Mouse (Mus musculus): ENCODE measurements at regions not wholly inside any gene's neighbourhood (a gene's known extent, or its start where the extent isn't known, plus 50 kb on each side); places are given as distances from the start of the nearest gene placed in this dataset.

DNA sequence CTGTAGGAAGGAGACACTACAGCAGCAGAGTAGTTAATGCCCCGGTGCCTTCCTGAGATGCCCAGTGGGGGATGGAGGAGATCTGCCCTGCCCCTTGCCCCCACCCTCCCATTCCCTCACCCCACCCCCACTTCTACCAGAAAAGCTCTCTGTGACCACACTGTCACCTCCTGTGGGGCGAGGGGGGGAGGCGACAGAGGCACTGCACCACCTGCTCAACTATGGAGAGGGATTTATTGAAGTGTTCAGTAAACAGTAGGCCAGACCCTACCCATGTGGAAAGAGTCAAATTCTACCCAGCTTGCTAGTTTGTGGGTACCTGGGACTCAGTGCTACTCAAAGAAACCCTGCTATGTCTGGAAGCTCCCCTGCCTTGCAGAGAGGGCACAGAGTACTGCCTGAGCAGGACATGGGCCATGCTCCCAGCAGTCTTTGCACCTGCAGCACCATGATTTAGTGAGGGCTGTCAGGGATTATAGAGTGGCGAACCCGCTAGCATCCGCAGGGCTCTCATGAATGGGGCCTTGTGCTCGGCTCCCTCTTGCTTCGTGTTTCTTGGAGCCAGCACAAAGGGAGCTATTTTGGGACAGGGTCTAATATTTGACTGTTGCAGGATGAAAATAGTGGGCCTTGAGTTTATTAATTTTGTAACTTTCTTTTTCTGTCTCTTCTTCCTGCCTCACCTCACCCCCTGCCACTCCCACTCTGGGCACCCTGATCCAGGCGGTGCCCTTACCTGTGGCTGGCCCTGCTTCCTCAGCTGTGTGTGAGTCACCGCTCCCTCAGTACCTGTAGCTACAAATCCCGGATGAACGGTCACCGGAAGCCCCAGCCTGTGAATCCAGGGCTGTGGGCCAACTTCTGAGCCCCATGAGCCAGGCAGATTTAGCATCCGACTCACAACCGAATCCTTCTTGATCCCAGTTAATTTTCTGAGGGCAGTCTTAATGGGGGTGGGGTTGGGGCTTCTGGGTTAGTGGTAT lies 218.2 kb downstream of the Cdc5l start:
- Histone ChIP-seq H3K36me3 (replicated peaks; ENCODE audit: control insufficient read depth, insufficient read depth, low read length) (no peaks in the 10 kb centered on the region), H3K4me2 (ENCODE audit: low read depth, low read length) (no peak overlapping the region), H3K27ac (ENCODE audit: low read depth) (no peak overlapping the region), H3K27me3 (ENCODE audit: control insufficient read depth, insufficient read depth, low read length) (no peaks in the 10 kb centered on the region), H3K4me3 (ENCODE audit: low read depth, low read length) (no peak overlapping the region), H3K9ac (replicated peaks; ENCODE audit: low read depth, low read length) (no peak overlapping the region), H3K9me3 (replicated peaks; ENCODE audit: control insufficient read depth, low read length) (peaks cover 4% of the 10 kb centered on the region; the same call in 1 of the 2 replicates), H3K4me1 (ENCODE audit: control insufficient read depth, insufficient read depth) (no peaks in the 10 kb centered on the region)
- ATAC-seq (ENCODE audit: insufficient read depth, low read depth), result no peak
- TF ChIP-seq EP300 (IDR thresholded peaks at IDR 0.05; ENCODE audit: low read depth), result no peak
- TF ChIP-seq CTCF (IDR thresholded peaks at IDR 0.05; ENCODE audit: low read depth), result no peak
- DNase-seq (ENCODE audit: low spot score), result no peak
- 73% methylated on average over 15 of the region's 15 CpGs for WGBS

- H3K4me1 ChIP-seq (ENCODE audit: control insufficient read depth, insufficient read depth), result no peaks in the 10 kb centered on the region
- no peak overlapping the region for H3K4me3 ChIP-seq (ENCODE audit: low read depth, low read length)
- H3K27me3 ChIP-seq (ENCODE audit: control insufficient read depth, insufficient read depth, low read length), result no peaks in the 10 kb centered on the region
- 89% methylated on average over 2 of the region's 2 CpGs for WGBS
- ATAC-seq (ENCODE audit: insufficient read depth, low read depth) (no peak), DNase-seq (ENCODE audit: low spot score) (no peak)
- no peak for TF ChIP-seq CTCF (IDR thresholded peaks at IDR 0.05; ENCODE audit: low read depth)
- no peak for TF ChIP-seq EP300 (IDR thresholded peaks at IDR 0.05; ENCODE audit: low read depth)
- no peak overlapping the region for H3K9ac ChIP-seq (replicated peaks; ENCODE audit: low read depth, low read length)
- peaks cover 4% of the 10 kb centered on the region; the same call in 1 of the 2 replicates for H3K9me3 ChIP-seq (replicated peaks; ENCODE audit: control insufficient read depth, low read length)
- no peak overlapping the region for H3K27ac ChIP-seq (ENCODE audit: low read depth)
- no peak overlapping the region for H3K4me2 ChIP-seq (ENCODE audit: low read depth, low read length)
- H3K36me3 ChIP-seq (replicated peaks; ENCODE audit: control insufficient read depth, insufficient read depth, low read length), result no peaks in the 10 kb centered on the region
Measured at GRCm38 (mm10) chr17:45210984-45211383, 222.6 kb downstream of the Cdc5l start.

DNA sequence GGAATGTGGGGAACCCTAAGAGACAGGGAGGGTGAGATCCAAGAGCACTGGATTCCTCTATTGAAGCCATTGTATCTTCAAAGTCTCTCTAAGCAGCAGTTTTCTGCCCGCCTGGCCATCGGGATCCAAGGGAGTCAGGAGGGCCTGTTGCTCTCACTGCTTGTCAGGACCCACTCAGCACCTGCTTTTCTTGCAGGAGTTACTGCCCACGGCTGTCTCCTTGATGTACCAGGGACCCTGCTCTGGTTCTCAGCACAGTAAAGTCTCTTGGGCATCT lies 224.2 kb downstream of the Cdc5l start:
- WGBS, result 49% methylated on average over 3 of the region's 3 CpGs
- Histone ChIP-seq H3K27me3 (ENCODE audit: control insufficient read depth, insufficient read depth, low read length) (no peaks in the 10 kb centered on the region), H3K4me3 (ENCODE audit: low read depth, low read length) (no peak overlapping the region), H3K9ac (replicated peaks; ENCODE audit: low read depth, low read length) (no peak overlapping the region), H3K27ac (ENCODE audit: low read depth) (no peak overlapping the region), H3K4me2 (ENCODE audit: low read depth, low read length) (no peak overlapping the region), H3K36me3 (replicated peaks; ENCODE audit: control insufficient read depth, insufficient read depth, low read length) (no peaks in the 10 kb centered on the region), H3K9me3 (replicated peaks; ENCODE audit: control insufficient read depth, low read length) (peaks cover 4% of the 10 kb centered on the region; the same call in 1 of the 2 replicates), H3K4me1 (ENCODE audit: control insufficient read depth, insufficient read depth) (no peaks in the 10 kb centered on the region)
- TF ChIP-seq EP300 (IDR thresholded peaks at IDR 0.05; ENCODE audit: low read depth), result no peak
- no peak for TF ChIP-seq CTCF (IDR thresholded peaks at IDR 0.05; ENCODE audit: low read depth)
- no peak for DNase-seq (ENCODE audit: low spot score)
- no peak for ATAC-seq (ENCODE audit: insufficient read depth, low read depth)

GRCm38 (mm10) chr17:45208596-45209386 lies 224.7 kb downstream of the Cdc5l start:
- WGBS, result 52% methylated on average over 14 of the region's 14 CpGs

DNA sequence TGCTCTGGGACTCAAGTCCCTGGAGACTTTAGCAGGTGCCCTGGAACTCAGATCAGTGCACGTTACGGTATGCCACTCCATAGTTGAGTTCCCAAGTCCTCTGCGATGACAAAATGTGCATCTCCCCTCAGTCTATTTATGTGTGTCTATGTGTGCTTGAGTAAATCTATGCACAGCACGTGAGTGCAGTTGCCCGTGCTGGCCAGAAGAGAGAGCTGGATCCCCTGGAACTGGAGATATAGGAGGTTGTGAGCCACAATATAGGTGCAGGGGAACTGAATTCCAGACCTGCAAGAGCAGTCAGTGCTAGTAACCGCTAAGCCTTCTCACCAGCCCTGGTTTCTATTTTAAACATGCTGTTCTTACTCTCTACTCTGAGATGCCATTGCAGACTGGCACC lies 237.8 kb downstream of the Cdc5l start:
- ATAC-seq (ENCODE audit: insufficient read depth, low read depth), result no peak
- Histone ChIP-seq H3K36me3 (replicated peaks; ENCODE audit: control insufficient read depth, insufficient read depth, low read length) (no peaks in the 10 kb centered on the region), H3K27me3 (ENCODE audit: control insufficient read depth, insufficient read depth, low read length) (no peaks in the 10 kb centered on the region), H3K4me2 (ENCODE audit: low read depth, low read length) (no peak overlapping the region), H3K4me3 (ENCODE audit: low read depth, low read length) (no peak overlapping the region), H3K9me3 (replicated peaks; ENCODE audit: control insufficient read depth, low read length) (no peaks in the 10 kb centered on the region), H3K4me1 (ENCODE audit: control insufficient read depth, insufficient read depth) (no peaks in the 10 kb centered on the region), H3K9ac (replicated peaks; ENCODE audit: low read depth, low read length) (no peak overlapping the region), H3K27ac (ENCODE audit: low read depth) (no peak overlapping the region)
- no peak for TF ChIP-seq CTCF (IDR thresholded peaks at IDR 0.05; ENCODE audit: low read depth)
- no peak for TF ChIP-seq EP300 (IDR thresholded peaks at IDR 0.05; ENCODE audit: low read depth)
- WGBS, result 82% methylated on average over 6 of the region's 6 CpGs
- DNase-seq (ENCODE audit: low spot score), result no peak

More at GRCm38 (mm10) chr17:45208596-45209386, 224.7 kb downstream of the Cdc5l start:
- H3K4me1 ChIP-seq (ENCODE audit: control insufficient read depth, insufficient read depth), result no peaks in the 10 kb centered on the region
- no peak overlapping the region for H3K27ac ChIP-seq (ENCODE audit: low read depth)
- no peak for DNase-seq (ENCODE audit: low spot score)
- peaks cover 4% of the 10 kb centered on the region; the same call in 1 of the 2 replicates for H3K9me3 ChIP-seq (replicated peaks; ENCODE audit: control insufficient read depth, low read length)
- H3K9ac ChIP-seq (replicated peaks; ENCODE audit: low read depth, low read length), result no peak overlapping the region
- no peak overlapping the region for H3K4me2 ChIP-seq (ENCODE audit: low read depth, low read length)
- ATAC-seq (ENCODE audit: insufficient read depth, low read depth), result no peak
- no peaks in the 10 kb centered on the region for H3K36me3 ChIP-seq (replicated peaks; ENCODE audit: control insufficient read depth, insufficient read depth, low read length)
- H3K27me3 ChIP-seq (ENCODE audit: control insufficient read depth, insufficient read depth, low read length), result no peaks in the 10 kb centered on the region
- H3K4me3 ChIP-seq (ENCODE audit: low read depth, low read length), result no peak overlapping the region
- TF ChIP-seq CTCF (IDR thresholded peaks at IDR 0.05; ENCODE audit: low read depth), result no peak
- TF ChIP-seq EP300 (IDR thresholded peaks at IDR 0.05; ENCODE audit: low read depth), result no peak
